Mouse (Mus musculus) thymus, postnatal 10 days (tissue): Measurements from ENCODE around the gene Zfp583.
"Not testable (repeated sequence)": the region's sequence is repeated elsewhere in the genome, so short reads cannot be mapped to it uniquely, and the experiment has no call there.

Source experiments
- DNase-seq, 2 experiments: peaks; one replicate each; pipeline ENCODE4 v3.0.0; 2021; ENCODE audit warnings: low spot score in 2 of 2

Gene Zfp583

DNA sequence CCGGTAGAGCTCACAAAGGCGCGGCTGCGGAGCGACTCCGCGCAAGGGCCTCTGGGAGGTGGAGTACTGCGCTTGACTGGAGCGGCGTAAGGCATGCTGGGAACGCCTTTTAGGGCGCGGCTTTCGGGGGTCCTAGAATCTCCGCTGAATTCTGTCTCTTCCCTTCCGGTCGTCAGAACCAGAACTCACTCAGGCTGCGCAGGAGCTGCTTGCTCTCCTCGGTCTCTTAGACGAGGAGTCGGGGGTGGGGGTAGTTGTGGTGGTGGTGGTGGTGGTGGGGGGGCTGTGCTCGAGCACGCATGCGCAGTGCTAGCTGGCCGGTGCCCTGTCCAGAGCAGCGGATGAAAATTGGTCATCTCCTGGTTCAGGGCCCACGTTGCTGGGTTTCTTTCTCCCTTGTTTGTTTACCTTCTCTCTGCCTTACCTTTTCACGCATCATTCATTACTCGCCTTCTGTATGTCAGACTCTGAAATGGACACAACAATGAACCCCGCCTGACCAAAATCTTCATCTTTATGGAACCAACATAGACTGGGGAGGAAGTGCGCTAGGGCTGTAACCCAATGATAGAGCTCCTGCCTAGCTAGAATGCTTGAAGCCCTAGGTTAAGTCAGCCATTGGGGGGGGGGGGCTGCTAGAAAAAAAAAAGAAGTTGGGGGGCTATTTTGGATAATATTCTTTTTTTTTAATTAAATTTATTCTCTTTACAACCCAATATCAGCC is at the start of gene Zfp583:
TSS of gene Zfp583 (minus strand) at position 53 of the 724 bp plus-strand sequence.
- DNase-seq, result peak; percentile 75

DNA sequence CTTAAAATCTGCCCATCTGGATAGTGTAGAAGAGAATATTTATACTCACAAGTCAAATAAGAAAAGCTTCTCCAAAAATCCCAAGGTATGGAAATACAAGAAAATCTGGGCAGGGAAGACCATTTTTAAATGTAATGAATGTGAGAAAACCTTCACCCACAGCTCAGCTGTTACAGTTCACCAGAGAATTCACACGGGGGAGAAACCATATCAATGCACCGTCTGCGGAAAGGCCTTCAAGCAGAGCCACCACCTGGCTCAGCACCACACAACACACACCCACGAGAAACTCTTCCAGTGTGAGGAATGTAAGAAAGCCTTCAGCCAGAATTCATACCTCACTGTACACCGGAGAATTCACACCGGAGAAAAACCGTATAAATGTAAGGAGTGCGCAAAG is 47.4 kb upstream of the Zfp583 start:
- no peak for DNase-seq

DNA sequence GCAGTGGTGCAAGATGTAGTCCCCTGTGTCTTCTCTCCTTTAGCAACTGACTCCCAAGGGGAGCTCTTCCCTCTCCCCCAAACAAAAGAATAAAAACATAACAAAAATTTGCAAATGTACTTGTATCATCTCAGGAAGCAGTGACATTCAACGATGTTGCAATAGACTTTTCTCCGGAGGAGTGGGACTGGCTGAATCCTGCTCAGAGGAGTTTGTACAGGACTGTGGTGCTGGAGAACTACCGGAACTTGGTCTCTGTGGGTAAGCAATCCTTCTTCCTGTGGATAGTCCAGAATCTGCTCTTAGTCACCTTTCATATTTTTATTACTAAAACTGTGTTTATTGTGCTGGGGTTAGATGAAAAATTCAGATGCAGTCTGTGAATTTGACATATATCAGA is 41.9 kb upstream of the Zfp583 start:
- DNase-seq, result no peak

DNA sequence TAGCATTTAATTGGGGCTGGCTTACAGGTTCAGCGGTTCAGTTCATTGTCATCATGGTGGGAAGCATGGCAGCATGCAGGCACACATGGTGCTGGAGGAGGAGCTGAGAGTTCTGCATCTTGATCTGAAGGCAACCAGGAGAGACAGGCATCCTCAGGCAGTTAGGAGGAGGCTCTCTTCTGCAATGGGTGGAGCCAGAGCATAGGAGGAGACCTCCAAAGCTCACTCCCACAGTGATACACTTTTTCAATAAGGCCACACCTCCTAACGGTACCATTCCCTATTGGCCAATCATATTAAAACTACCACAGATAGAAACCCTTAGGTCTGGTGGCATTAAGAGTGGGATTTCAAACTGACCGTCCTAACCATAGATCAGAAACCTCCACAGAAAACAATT is 38.4 kb upstream of the Zfp583 start:
- no peak for DNase-seq

DNA sequence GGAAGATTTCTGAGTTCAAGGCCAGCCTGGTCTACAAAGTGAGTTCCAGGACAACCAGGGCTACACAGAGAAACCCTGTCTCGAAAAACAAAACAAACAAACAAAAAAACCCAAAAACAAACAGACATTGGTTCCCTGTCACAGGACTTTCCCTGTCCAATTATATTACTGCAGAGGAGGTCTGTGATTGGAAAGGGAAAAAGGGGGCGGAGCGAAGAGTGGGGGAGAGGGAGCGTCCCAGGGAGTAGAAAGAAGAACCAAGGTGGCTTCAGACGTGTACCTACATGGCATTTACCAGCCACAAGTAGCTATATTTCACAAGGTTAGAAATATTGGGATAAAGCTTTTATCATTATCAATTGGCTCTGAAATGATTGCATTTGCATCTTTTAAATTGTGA is 37.1 kb upstream of the Zfp583 start:
- not testable (repeated sequence) for DNase-seq

DNA sequence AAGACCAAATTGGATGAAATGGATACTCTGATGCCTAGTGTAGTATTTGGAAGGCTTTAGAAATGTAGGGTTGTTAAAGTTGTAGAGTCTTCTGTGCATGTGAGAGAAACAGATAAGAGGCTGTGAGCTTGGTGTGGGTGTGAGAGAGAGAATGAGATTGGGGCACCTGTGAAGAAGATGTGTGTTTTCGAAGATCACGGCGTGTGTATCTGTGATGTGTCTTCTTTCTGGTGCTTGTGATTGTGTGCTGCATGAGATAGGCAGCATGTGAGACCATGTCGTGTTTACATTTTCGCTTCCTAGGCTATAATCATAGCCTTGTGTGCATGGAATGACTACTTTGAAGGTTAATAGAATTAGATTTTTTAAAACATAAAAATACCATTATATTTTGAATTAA is 36.1 kb upstream of the Zfp583 start:
- no peak for DNase-seq

DNA sequence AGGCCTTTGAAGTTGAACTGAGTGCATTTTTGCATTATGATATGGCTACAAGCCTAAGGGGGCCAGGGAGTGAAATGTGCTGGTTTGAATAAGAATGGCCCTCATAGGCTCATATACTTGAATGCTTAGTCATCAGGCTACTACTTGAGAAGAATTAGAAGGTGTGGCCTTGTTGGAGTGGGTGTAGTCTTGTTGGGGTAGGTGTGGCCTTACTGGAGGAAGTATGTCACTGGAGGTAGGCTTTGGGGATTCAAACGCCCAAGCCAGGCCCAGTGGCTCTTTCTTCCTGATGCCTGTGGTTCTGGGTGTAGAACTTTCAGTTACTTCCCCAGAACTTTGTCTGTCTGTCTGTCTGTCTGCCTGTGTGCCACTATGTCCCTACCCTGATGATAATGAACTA is 33.7 kb upstream of the Zfp583 start:
- no peak for DNase-seq

DNA sequence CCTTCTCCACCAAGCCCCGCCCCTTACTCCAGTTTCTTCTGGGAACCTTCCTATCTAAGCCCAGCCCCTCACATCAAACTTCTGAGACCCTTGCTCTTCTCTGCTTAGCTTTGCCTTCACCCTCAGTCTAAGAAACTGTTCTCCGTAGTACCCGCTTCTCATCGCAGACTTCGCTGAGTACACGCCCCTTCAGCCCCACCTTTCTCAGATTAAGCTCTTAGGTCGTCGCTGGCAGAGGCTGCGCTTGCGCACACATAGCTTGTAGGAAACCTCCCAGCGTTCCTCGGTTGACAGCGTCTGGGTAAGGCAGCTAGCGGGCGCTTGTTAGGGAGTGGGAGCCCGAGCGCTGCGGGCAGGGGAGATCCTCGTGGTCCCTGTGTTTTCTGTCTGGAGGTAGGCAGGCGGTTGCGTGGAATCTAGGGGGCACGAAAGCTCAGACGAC is 32.0 kb upstream of the Zfp583 start, which contains the start of gene Zfp78:
TSS of gene Zfp78 (plus strand) at position 234 of the 442 bp plus-strand sequence.
- peak; percentile 64 to 72 for DNase-seq

DNA sequence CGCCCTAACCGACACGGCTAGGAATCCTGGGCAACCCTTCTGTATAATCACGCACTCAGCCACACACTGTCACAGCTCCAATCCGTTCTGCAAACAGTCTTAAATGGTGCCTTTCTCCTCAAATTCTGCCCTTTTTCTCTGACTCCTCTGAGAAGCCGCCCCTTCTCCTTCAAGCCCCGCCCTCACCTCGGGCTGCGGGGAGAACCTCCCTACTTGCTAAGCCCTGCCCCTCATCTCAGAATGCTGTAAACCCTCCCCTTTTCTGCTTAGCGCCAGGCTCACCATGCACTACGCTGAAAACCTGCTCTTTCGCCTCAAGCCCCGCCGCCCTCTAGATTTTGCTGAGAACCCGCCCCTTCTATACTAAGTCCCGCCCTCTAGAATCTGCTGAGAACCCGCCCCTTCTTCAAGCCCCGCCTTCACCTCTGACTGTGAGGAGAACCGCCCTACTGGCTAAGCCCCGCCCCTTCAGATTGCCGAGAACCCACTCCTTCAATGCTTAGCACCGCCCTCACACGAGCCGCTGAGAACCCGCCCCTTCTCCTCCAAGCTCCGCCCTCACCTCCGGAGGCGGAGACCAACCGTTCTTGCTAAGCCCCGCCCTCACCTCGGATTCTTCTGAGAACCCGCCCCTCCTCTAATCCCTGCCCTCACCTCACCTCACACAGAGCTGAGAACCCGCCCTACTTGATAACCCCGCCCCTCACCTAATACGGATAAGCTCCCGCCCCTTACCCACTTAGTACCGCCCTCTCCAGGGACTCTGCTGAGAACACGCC is 31.4 kb upstream of the Zfp583 start:
- DNase-seq, result peak; percentile 87

DNA sequence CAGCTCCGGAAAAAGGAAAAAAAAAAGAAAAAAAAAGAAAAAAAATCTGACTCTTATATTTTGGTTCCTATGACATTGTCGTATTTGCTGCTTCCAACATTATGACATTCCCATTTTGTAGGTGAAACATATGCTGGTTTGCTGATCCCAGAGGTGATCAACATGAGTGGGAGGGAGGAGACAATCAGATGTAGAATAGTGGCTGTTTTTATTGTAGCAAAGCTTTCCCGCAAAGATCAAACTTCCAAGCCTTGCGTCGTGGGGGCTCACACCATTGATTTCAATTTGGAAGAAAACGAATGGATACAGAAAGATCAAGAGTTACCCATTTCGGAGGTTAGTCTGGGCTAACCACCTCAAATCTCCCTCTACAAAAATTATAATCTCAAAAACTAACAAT is 30.7 kb upstream of the Zfp583 start:
- DNase-seq, result no peak

DNA sequence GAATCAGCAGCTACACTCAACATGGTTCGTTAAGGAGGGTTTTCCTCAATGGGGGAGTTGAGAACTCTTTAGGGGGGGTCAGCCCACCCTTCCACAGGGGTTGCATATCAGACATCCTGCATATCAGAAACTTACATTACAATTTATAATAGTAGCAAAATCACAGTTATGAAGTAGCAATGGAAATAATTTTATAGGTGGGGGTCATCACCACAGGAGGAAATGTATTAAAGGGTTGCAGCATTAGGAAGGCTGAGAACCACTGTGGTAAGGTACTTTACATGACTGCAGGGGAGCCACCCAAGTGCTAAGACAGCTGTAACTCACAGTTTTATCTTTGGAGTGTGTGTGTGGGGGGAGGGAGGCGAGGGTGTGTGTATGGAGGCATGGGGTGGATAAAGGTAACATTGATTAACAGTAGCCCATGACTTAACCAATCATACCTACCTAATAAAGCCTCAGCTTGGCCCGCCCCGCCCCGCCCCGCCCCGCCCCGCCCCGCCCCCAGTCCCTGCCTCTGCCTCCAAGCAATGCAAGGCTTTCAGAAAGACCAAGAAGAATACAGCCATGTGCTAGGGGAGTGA is 29.5 kb upstream of the Zfp583 start:
- no peak for DNase-seq

DNA sequence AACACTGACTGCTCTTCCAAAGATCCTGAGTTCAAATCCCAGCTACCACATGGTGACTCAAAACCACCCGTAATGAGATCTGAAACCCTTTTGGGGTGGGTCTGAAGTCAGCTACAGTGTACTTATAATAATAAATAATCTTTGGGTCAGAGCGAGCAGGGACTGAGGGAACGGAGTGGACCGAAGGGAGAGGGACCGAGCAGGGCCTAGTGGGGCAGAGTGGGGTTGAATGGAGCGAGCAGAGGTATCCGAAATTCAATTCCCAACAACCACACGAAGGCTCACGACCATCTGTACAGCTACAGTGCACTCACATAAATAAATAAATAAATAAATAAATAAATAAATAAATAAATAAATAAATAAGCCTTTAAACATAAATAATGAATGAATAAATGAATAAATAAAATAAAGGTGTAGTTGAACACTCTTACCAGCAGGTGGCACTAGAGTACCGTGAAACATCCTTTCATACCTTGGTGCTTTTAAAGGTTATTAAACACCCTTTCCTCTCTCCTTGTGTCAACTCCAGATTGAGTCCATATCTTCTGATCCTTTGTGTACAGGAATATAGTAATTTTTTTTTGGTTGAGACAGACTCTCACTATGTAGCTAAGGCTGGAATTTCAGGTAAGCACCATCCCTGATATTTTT is 28.0 kb upstream of the Zfp583 start:
- peak in 1 of 2 experiments; percentile 34 for DNase-seq

DNA sequence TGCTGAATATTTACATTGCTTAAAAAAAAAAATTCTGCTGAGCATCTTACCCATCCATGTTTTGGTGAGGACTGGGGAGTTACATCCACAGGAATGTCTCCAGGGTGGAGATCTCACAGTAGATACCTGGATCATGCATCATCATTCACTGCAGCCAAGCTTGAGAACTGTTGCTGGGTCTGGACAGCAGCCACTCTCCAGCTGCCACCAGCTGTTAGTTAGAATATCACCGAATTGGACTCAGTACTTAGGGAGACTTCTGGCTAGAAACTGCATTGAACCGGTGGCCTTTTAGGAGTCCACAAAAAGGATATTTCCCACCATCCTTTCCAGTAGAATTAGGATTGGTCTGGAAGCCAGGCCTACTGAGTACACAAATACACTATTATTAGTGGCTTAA is 27.0 kb upstream of the Zfp583 start:
- DNase-seq, result no peak

DNA sequence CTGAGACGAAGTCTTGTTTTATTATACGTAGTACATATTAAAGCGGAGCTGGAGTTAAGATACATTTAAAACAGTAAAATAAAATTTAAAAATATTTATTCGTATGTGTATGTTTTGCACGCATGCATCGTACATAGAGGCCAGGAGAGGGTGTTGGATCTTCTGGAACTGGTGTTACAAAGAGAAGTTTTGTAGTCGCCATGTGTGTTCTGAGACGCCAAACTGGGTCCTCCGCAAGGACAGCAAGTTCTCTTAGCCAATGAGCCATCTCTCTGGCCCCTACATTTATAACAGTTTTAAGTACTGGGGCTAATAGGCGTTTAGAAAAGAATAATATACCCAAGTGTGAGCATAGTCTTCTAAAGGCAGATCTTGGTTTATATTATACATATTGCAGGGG is 13.0 kb upstream of the Zfp583 start:
- no peak for DNase-seq

DNA sequence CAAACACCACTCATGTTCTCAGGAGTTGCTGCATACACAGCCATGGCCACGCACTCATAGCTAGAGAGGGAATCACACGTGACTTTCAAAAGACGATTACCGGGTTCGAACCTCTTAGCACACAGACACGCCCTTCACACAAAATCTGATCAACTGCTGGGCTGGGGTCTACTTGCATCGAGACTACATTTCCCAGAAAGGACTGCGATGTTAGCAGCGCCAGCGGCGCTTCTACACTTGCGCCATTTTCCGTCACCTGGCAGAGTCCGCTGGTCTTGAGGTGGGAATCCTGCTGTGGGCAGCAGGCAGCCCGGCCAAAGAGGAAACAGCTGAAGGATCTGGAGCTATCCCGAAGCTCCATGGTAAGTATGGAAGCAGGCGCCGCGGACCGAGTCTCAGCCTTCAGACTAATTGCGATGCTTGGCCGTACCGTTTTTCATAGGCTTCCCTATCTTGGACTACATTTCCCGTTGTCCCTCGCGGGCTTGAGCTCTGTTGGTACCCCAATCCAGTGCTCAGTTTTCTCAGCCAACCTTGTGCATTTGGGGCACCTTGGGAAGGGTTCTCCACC is 12.5 kb upstream of the Zfp583 start, which contains the start of gene Gm3854:
TSS of gene Gm3854 (plus strand) at position 259 of the 571 bp plus-strand sequence.
- DNase-seq, result peak in 1 of 2 experiments; percentile 14

DNA sequence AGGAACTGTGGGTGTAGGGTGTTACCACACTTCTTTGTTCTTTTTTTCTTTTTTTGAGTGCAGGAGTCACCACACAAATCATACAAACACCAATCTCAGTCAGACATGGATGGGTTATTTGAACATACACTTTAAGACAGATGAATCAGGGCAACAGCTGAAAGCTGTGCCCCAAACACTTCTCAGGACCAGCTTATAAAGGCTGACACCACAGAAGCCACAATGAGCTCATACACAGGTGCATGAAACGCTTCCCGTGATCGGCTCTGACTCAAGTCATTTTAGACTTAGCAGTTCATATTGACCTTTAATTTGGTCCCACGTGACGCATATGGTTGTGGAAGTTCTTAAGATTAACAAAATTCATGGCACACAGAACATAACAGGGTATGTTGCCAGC is 8.8 kb upstream of the Zfp583 start:
- DNase-seq, result no peak

DNA sequence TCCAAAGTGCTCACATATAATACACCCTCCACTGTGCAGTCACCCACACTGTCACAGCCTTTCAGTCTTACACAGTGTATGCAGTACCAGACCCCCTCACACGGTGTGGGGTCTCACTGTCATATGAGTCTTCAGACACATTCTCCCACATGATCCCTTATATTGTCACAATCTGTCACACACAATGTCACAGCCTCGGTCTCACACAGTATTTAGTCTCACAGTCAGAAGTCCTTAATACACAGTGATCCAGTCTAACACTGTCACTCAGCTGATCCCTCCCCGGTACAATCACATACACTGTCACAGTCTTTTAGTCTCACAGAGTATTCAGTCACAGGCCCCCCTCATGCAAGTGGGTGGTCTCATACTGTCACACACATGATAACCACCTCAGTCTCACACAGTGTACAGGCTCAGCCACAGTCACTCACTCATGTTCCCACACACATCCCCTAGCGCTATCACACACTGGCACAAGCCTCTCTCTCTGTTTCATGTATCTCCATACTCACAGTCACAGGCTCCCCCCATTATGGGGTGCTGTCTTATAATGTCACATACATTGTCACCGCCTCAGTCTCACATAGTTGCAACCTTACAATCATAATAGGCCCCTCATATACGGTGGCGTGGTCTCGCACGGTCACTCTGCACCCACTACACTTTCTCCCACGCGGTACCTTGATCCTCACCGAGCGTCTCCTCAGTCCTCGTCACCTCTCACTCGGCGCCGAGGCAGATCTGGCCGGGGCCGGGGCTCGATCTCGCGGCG is 440 bp downstream of the Zfp583 start:
- DNase-seq, result no peak

DNA sequence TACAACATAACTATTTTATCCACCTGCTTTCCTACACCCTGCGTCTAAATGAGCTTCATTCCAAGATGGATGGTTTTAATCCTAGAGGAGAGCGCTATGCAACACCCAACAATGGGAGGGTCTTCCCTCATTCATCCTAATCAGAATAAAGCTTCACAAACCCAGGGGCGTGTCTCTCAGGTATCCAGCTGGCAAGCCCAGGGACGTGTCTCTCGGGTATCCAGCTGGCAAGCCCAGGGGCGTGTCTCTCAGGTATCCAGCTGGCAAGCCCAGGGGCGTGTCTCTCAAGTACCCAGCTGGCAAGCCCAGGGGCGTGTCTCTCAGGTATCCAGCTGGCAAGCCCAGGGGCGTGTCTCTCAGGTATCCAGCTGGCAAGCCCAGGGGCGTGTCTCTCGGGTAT is 30.3 kb downstream of the Zfp583 start:
- not testable (repeated sequence) for DNase-seq

DNA sequence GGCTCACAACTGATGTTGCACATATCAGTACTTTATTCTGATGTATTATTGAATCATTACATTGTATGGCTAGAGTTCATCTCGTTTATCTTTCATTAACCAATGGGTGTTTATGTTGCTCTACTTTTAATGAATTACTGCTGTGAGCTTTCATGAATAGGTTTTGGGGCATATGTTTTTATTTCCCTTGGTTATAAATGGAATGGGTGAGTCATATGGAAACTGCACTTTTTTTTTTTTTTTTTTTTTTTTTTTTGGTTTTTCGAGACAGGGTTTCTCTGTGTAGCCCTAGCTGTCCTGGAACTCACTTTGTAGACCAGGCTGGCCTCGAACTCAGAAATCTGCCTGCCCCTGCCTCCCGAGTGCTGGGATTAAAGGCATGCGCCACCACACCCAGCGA is 40.0 kb downstream of the Zfp583 start:
- DNase-seq, result not testable (repeated sequence)

DNA sequence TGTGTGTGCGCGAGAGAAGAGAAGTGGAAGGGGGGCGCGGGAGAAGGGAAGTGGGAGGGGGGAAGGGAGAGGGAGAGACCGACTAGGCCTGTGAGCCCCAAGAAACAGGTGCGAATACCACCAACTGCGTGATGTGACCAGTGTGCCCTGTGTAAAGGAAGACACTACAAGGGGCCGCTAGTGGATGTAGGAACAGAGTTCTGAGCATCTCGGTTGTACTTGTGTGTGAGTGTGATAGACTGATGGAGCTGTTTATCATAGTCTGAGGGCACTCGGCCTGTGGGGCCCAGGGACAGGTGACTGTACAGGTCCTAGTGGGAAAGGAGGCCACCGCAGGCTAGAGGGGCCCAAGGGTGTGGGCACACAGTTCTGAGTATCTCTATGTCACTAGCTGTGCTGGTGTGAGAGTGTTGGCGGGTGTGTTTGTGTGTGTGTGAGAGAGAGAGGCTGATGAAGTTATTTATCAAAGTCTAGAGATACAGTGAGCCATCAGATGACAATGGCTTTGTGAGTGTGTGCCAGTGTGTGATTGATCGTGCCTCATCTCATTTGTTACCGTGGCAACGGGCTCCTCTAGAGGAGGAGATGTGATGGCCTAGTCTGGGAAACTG is 44.1 kb downstream of the Zfp583 start:
- DNase-seq, result peak; percentile 29 to 34
